Mouse (Mus musculus): ENCODE results near the gene Nos1.

Gene Nos1

GRCm38 (mm10) chr5:117780681-117781080 lies at the start of gene Nos1:
TSS of gene Nos1 (plus strand) at chr5:117781032.
- DNase-seq (ENCODE audit: low spot score in 2 of 2) = no peak

GRCm38 (mm10) chr5:117731311-117731710 lies 49.5 kb upstream of the Nos1 start:
- no peak for DNase-seq (ENCODE audit: low spot score in 2 of 2)

DNA sequence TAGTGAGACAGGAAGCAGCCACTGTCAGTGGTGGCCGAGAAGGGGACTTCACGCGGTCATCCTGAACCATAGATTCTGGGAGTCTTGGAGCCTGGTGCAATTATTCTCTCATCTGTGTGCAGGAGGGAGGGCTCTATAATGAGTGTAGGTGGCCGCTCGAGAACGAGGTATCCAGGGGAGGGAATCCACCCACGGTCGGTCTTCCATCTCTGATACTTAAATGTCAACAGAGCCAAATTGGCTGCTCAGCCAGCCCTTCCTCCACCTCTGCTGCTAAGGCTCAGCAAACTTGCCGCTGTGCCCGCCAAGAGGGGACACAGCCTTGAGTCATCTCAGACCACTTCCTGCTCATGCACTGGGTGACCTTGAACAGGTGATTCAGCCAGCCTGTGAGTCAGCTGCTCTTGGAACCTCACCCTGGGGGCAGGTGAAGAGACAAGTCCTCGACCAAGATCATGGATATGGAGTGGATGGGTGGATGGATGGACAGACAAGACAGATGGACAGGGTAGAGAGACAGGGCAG lies 36.1 kb upstream of the Nos1 start:
- no peak for DNase-seq (ENCODE audit: low spot score in 2 of 2)

DNA sequence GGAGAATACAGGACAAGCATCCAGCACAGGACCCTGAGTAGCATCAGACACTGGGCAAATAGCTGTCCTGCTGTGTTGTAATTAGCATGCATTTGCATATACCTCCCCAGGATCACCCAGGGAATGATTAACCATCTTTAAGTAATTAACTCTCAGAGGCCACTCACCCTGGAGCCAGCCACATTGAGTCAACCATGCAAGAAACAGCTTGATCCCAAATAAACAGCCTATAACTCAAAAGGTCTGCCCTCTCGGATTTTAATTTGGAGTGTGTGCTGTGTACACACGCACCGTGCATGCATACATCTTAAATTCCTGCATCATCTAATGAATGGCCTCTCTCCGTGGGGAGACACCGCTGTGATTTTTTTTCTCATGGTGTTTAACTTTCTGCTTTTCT lies 31.5 kb upstream of the Nos1 start:
- no peak for DNase-seq (ENCODE audit: low spot score in 2 of 2)

DNA sequence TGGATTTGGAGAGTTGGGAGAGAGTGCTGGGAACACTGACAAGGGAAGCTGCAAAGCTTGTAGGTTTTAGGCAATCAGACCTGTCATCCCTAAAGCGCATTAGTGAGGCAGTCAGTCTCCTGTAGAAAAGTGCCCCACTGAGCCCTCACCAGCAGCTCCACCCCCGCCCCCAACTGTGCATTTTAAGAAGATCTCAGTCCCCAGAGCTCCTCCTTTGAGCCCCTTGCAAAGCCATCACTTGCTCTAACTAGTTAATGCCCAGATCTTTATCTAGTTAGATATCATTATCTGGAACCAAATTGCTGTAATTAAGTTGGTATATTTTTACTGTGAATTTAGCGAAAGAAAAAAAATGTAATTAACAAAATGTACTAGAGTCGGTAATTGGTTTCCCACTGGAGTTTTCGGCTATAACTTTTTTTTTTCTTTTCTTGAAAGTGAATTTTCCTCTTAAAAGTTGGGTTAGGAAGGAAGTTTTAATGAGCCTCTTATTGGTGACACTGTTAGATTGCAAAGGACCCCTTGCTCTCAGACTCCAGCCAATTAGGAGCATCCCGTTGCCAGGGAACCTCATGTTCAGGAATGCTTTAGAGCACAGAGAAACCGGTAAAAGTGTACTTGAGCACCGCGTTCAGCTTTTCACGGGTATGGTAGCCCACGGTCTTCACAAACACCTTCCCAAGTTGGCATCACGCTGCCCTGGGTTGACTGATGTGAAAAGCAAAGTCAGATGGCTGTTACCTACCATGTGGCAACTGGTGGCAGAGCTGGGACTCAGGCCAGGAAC lies 22.9 kb upstream of the Nos1 start:
- DNase-seq (ENCODE audit: low spot score in 2 of 2) = no peak

DNA sequence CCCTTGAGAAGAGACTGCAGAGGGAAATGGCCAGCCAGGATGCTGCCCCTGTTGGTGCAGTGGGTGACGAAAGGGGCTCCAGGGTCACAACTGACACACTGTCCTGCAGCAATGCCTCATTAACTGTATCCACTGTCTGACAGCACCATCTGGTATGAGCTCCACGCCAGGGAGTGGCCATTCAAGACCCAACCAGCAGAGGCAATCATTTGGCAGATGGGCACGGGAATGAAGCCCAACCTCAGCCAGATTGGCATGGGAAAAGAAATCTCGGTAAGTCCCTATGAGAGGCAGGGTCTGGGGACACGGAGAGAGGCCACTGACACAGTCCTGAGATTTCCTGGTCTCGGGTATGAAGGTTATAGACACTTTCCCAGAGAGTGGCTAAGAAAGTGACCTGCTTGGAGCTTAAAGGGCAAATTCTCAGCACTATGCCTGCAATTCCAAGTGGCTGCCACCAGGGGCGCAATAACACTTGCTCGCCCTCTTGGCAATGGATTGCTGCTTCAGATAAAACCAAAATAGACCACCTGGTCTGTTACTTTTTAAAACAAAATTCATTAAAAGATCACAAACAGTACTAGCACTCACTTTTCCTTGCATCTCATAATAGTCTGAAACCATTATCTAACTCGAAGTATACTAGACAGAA lies 19.5 kb upstream of the Nos1 start:
- DNase-seq (ENCODE audit: low spot score in 2 of 2) = no peak

GRCm38 (mm10) chr5:117764496-117764895 lies 16.3 kb upstream of the Nos1 start:
- no peak for DNase-seq (ENCODE audit: low spot score in 2 of 2)

- no peak for DNase-seq (ENCODE audit: low spot score in 2 of 2)
Measured at GRCm38 (mm10) chr5:117779175-117779574, 1.7 kb upstream of the Nos1 start.

- DNase-seq (ENCODE audit: low spot score in 2 of 2) = no peak
Measured at GRCm38 (mm10) chr5:117781178-117781577, 346 bp downstream of the Nos1 start.

DNA sequence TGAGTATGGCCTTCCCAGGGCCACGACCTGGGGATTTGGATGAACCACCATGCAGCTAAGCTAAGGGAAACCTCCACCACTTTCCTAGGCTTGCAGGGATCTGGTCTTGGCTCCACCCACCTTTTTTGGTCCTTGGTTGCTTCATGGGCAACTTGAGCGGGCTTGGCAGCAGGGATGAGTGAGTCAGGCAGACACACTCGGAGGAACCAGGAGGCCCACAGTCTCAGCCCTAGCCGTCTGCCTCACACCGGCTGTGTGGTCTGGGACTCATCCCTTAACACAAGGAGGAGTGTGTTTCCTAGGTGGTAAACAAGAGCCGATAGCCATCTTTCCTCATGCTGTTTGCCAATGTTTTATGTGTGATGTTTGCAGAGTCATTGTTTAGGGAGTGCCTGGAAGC lies 9.2 kb downstream of the Nos1 start:
- peak; percentile 40 to 47 for DNase-seq (ENCODE audit: low spot score in 2 of 2)

GRCm38 (mm10) chr5:117791875-117792274 lies 11.0 kb downstream of the Nos1 start:
- peak; percentile 48 to 53 for DNase-seq (ENCODE audit: low spot score in 2 of 2)

DNA sequence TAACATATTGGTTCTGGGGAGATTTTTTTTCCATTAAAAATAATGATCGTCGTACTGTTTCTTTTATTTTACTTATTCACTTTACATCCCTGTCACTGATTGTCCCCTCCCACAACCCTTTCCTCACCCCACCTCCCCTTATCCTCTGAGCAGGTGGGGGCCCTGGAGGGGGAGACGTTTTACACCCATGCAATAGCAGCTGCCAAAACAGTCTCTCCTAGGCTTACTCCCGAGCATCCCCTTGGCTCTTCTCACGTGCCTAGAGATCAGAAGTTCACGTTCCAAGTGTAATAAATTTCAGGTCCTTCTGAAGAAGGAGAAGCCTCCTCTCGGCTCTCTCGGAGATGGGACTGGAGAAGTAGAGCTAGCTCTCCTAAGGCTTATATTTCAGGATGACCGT lies 20.0 kb downstream of the Nos1 start:
- no peak for DNase-seq (ENCODE audit: low spot score in 2 of 2)

- DNase-seq (ENCODE audit: low spot score in 2 of 2) = no peak
Measured at GRCm38 (mm10) chr5:117802071-117802521, 21.3 kb downstream of the Nos1 start.

- DNase-seq (ENCODE audit: low spot score in 2 of 2) = peak in 1 of 2 experiments; percentile 44
Measured at GRCm38 (mm10) chr5:117803551-117803950, 22.7 kb downstream of the Nos1 start.

- no peak for DNase-seq (ENCODE audit: low spot score in 2 of 2)
Measured at GRCm38 (mm10) chr5:117810930-117811329, 30.1 kb downstream of the Nos1 start.

DNA sequence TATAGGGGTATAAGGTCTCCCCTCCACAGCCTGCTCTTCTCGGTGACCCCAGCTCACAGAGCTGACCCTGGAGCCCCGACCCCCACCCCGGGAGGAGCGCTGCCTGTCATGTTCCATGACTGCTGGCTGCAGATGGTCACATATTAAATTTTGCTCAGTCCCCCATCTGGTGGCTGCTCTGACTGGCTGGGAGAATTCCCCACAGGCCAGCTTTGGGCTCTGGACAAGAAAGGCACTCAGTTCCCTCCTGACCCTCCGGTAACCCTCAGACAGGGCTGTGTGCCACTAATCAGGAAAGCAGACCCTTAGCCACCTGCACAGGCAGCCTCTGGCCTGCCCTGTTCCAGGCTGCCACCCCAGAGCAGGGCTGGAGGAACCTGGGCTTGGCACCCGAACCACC lies 38.0 kb downstream of the Nos1 start:
- no peak for DNase-seq (ENCODE audit: low spot score in 2 of 2)

DNA sequence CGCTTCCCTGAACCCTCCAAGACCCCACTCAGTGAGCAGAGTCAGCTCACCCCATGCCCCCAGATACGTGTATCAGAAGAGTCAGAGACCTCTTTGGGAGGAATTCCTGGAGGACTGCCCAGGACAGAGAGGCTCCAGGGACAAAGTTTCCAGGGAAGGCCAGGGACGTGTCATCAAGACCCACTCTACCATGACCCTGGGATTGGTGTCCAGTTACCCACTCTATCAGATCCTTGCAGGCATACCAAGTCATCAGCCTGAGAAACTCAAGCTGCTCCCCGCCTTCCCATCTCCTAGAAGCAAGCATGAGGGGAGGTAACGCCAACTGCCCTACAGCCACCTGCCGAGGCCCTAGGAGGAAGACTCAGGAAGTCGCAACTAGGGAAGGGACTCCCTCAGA lies 39.6 kb downstream of the Nos1 start:
- DNase-seq (ENCODE audit: low spot score in 2 of 2) = no peak

DNA sequence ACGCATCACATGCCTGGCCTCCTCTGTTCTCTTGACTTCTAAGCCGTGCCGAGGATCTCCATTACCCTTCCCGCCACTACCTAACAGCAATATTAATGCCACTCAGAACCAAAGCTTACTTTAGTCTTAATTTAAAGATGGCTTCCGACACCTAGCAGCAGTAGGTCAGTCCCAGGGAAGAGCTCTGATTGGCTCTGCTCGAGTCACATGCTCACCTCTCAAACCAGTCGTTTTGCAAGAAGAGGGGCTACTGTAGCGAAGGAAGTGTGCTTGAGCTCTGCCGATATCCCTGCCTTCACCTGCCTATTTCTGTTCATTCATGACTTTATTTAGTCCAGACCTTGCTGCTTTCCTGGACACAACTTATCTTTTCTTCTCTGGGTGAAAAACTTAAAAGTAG lies 43.0 kb downstream of the Nos1 start:
- DNase-seq (ENCODE audit: low spot score in 2 of 2) = no peak

GRCm38 (mm10) chr5:117824486-117824885 lies 43.7 kb downstream of the Nos1 start:
- DNase-seq (ENCODE audit: low spot score in 2 of 2) = no peak

DNA sequence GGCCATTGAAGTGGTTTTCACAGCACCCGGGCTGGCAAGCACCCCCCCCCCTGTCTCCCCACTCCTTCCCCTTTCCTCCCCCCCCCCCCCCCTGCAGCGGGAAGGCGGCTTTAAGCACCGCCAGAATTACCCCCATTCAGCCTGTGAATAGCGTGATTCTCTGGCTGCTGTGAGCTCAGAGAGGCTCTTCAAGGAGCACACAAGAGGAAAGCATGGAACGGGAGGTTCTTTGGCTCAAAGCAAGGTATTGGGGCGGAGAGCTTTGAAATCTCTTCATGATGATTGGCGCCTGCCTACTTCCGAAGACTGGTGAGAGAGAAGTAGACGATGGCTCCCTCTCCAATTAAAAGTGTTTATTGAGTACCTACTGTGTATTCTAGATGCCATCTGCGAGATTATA lies 44.5 kb downstream of the Nos1 start:
- DNase-seq (ENCODE audit: low spot score in 2 of 2) = no peak

DNA sequence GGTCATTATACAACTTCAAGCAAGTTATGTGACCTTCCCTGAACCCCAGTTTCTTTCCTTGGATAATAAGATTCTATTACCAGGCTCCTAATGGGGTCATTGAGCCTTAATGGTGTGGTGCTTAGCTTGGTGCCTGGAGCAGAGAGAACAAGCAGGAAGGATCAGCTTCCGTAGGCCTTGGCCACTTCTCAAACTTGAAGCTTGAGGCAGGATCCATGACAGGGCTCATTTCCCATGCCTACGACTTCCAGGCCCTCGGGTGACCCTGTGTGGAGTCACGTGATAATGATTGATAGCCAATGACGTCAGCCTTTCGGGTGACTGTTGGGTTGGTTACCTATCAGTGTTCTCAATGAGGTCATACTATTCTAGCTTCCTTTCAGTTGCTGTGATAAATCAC lies 46.5 kb downstream of the Nos1 start:
- DNase-seq (ENCODE audit: low spot score in 2 of 2) = no peak

GRCm38 (mm10) chr5:117836930-117837329 lies 56.1 kb downstream of the Nos1 start:
- peak; percentile 71 to 84 for DNase-seq (ENCODE audit: low spot score in 2 of 2)

DNA sequence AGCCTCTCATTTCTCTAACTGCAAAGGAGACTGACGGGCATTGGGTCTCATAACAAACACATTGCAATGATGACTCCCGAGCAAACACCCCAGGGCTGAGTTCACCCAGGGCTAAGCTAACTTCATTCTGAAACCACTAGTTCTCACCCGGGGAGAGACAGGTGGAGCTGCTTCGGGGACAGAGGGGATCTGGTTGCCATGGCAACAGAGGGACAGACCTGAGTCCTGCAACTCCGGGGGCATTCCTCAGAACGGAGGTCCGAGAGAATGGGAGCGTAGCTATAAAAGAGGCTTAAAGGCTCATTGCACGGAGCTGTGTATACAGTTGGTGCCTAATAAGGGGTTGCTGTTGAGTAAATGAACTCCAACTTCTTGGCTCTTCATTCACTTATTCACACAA lies 56.9 kb downstream of the Nos1 start:
- no peak for DNase-seq (ENCODE audit: low spot score in 2 of 2)

All from right cerebral cortex, postnatal 10 days (tissue).